Mouse (Mus musculus): ENCODE results near the gene Mtch1. TPM values are rescaled to one million over a fixed set of nuclear protein-coding genes. Genes with fewer than 3 reads are reported as not detected.

Mtch1 gene
- polyA plus RNA-seq, 1 experiment from 2014 or later, result 316 TPM

- H3K4me3 ChIP-seq (ENCODE audit: low read length), result no peak overlapping the region
- no peak overlapping the region for H3K9ac ChIP-seq (replicated peaks; ENCODE audit: low read length)
- no peaks in the 10 kb centered on the region for H3K9me3 ChIP-seq (ENCODE audit: low read length)
- WGBS, result 81% methylated on average over 21 of the region's 21 CpGs
- H3K4me1 ChIP-seq (ENCODE audit: insufficient read depth, low read length), result peaks cover 4% of the 10 kb centered on the region; the same call in 1 of the 2 replicates
- no peaks in the 10 kb centered on the region for H3K27me3 ChIP-seq (ENCODE audit: insufficient read depth, low read length)
- H3K36me3 ChIP-seq (ENCODE audit: insufficient read depth, low read length), result peaks cover 27% of the 10 kb centered on the region
- no peak overlapping the region for H3K27ac ChIP-seq (ENCODE audit: low read length)
- no peak for ATAC-seq (ENCODE audit: low FRiP score, low TSS enrichment)
- no peak overlapping the region for H3K4me2 ChIP-seq (replicated peaks; ENCODE audit: low read depth, low read length)
Observed at GRCm38 (mm10) chr17:29282216-29282952, 65.3 kb downstream of the Mtch1 start.

Other genes starting within 250 kb of the Mtch1 start
- 0.12 and 0.26 TPM in 2 replicates for gene Rab44, start 233.8 kb downstream of the Mtch1 start, polyA plus RNA-seq (2015; fragmentation: Nextera tagmentation; extraction: Ambion mirVana)
- 8.2 and 10.0 TPM in 2 replicates for gene Cpne5, start 109.8 kb downstream of the Mtch1 start, polyA plus RNA-seq (2015; fragmentation: Nextera tagmentation; extraction: Ambion mirVana)
- gene Ppil1, start 83.7 kb downstream of the Mtch1 start, polyA plus RNA-seq (2015; fragmentation: Nextera tagmentation; extraction: Ambion mirVana), result 167 and 186 TPM in 2 replicates
- 85.6 TPM in 2 replicates for gene BC004004, start 79.1 kb downstream of the Mtch1 start, polyA plus RNA-seq (2015; fragmentation: Nextera tagmentation; extraction: Ambion mirVana)
- gene Pi16, start 30.3 kb downstream of the Mtch1 start, polyA plus RNA-seq (2015; fragmentation: Nextera tagmentation; extraction: Ambion mirVana), result 2.4 and 3.1 TPM in 2 replicates
- 14.4 and 16.2 TPM in 2 replicates for gene Fgd2, start 13.0 kb upstream of the Mtch1 start, polyA plus RNA-seq (2015; fragmentation: Nextera tagmentation; extraction: Ambion mirVana)
- gene Pim1, start 142.8 kb upstream of the Mtch1 start, polyA plus RNA-seq (2015; fragmentation: Nextera tagmentation; extraction: Ambion mirVana), result 12.5 and 14.5 TPM in 2 replicates
- not detected in 2 replicates for gene Gm17657, start 201.7 kb upstream of the Mtch1 start, polyA plus RNA-seq (2015; fragmentation: Nextera tagmentation; extraction: Ambion mirVana)
- gene Tbc1d22b, start 201.9 kb upstream of the Mtch1 start, polyA plus RNA-seq (2015; fragmentation: Nextera tagmentation; extraction: Ambion mirVana), result 16.7 and 19.1 TPM in 2 replicates
- gene Tmem217, start 204.5 kb upstream of the Mtch1 start, polyA plus RNA-seq (2015; fragmentation: Nextera tagmentation; extraction: Ambion mirVana), result 0.79 and 0.89 TPM in 2 replicates

All from kidney, embryonic 16.5 days (tissue).